Mouse (Mus musculus): ENCODE results near the gene Zmiz1.
A peak's percentile ranks its signal among the peaks of the same experiment; 100 is the strongest.

The Zmiz1 gene

GRCm38 (mm10) chr14:25686216-25686945 is 227.4 kb downstream of the Zmiz1 start:
- DNase-seq (ENCODE audit: low spot score in 2 of 2) = no peak

- DNase-seq (ENCODE audit: low spot score in 2 of 2) = no peak
Observed at GRCm38 (mm10) chr14:25686983-25687901, 228.3 kb downstream of the Zmiz1 start.

- DNase-seq (ENCODE audit: low spot score in 2 of 2) = no peak
Observed at GRCm38 (mm10) chr14:25693271-25693887, 234.4 kb downstream of the Zmiz1 start.

- DNase-seq (ENCODE audit: low spot score in 2 of 2) = peak; percentile 94 to 95
Observed at GRCm38 (mm10) chr14:25693888-25694568, 235.0 kb downstream of the Zmiz1 start, which contains the start of gene Ppif. Ppif (plus strand) TSS chr14:25694154.

- no peak for DNase-seq (ENCODE audit: low spot score in 2 of 2)
Observed at GRCm38 (mm10) chr14:25694569-25694897, 235.5 kb downstream of the Zmiz1 start.

GRCm38 (mm10) chr14:25695059-25695458 is 236.1 kb downstream of the Zmiz1 start:
- DNase-seq (ENCODE audit: low spot score in 2 of 2) = peak; percentile 8 to 21

GRCm38 (mm10) chr14:25696356-25696755 is 237.4 kb downstream of the Zmiz1 start:
- DNase-seq (ENCODE audit: low spot score in 2 of 2) = no peak

GRCm38 (mm10) chr14:25701986-25702385 is 243.0 kb downstream of the Zmiz1 start:
- no peak for DNase-seq (ENCODE audit: low spot score in 2 of 2)

- peak; percentile 41 to 62 for DNase-seq (ENCODE audit: low spot score in 2 of 2)
Observed at GRCm38 (mm10) chr14:25707691-25708181, 248.8 kb downstream of the Zmiz1 start.

GRCm38 (mm10) chr14:25708451-25708850 is 249.5 kb downstream of the Zmiz1 start:
- peak in 1 of 2 experiments; percentile 22 for DNase-seq (ENCODE audit: low spot score in 2 of 2)

- DNase-seq (ENCODE audit: low spot score in 2 of 2) = no peak
Observed at GRCm38 (mm10) chr14:25708917-25709316, 249.9 kb downstream of the Zmiz1 start.

GRCm38 (mm10) chr14:25710073-25710472 is 251.1 kb downstream of the Zmiz1 start:
- DNase-seq (ENCODE audit: low spot score in 2 of 2) = no peak

GRCm38 (mm10) chr14:25710681-25711080 is 251.7 kb downstream of the Zmiz1 start:
- no peak for DNase-seq (ENCODE audit: low spot score in 2 of 2)

- no peak for DNase-seq (ENCODE audit: low spot score in 2 of 2)
Observed at GRCm38 (mm10) chr14:25711177-25711576, 252.2 kb downstream of the Zmiz1 start.

GRCm38 (mm10) chr14:25711602-25712001 is 252.6 kb downstream of the Zmiz1 start:
- no peak for DNase-seq (ENCODE audit: low spot score in 2 of 2)

GRCm38 (mm10) chr14:25713443-25713842 is 254.5 kb downstream of the Zmiz1 start:
- no peak for DNase-seq (ENCODE audit: low spot score in 2 of 2)

All from spleen, postnatal 36 days (tissue).